Mouse (Mus musculus) MEL (cell line): ENCODE measurements at regions not wholly inside any gene's neighbourhood (a gene's known extent, or its start where the extent isn't known, plus 50 kb on each side); places are given as distances from the start of the nearest gene placed in this dataset.

Source experiments
- DNase-seq: peaks from one replicate; pipeline ENCODE4 v3.0.0; 2011; ENCODE audit warnings: low read depth, low spot score
- H3K27ac ChIP-seq: 2 replicates; pipeline ENCODE4 v1.5.1; 2012; ENCODE audit warnings: low read depth, mild to moderate bottlenecking, control low read depth, low read length, moderate library complexity; ENCODE audit not compliant: control insufficient read depth
- H3K27me3 ChIP-seq, 2 experiments: fragments of 150-350 bp in 1 of 2; sonication (generic) in 1 of 2; 2 replicates each; pipeline ENCODE4 v1.6.1; 2012; ENCODE audit warnings: low read length in 2 of 2, mild to moderate bottlenecking in 2 of 2, improper control_type of control experiment in 1 of 2, moderate library complexity in 1 of 2; ENCODE audit not compliant: insufficient read depth in 2 of 2, control insufficient read depth in 1 of 2
- H3K36me3 ChIP-seq, 2 experiments: 2 replicates each; pipeline ENCODE4 v1.6.1; 2012 to 2014; ENCODE audit warnings: low read length in 2 of 2, improper control_type of control experiment in 1 of 2, inconsistent platforms in 1 of 2, mild to moderate bottlenecking in 1 of 2; ENCODE audit not compliant: insufficient read depth in 2 of 2, control insufficient read depth in 1 of 2
- H3K4me1 ChIP-seq, 2 experiments: fragments of 150-350 bp in 1 of 2; sonication (generic) in 1 of 2; 2 replicates each; pipeline ENCODE4 v1.6.1; 2012; ENCODE audit warnings: low read length in 2 of 2, improper control_type of control experiment in 1 of 2, mild to moderate bottlenecking in 1 of 2; ENCODE audit not compliant: insufficient read depth in 2 of 2, control insufficient read depth in 1 of 2
- H3K4me3 ChIP-seq, 2 experiments: fragments of 150-350 bp in 1 of 2; sonication (generic) in 1 of 2; 2 replicates each; pipeline ENCODE4 v1.5.1; 2012; ENCODE audit warnings: low read depth in 2 of 2, low read length in 2 of 2, mild to moderate bottlenecking in 2 of 2, moderate library complexity in 2 of 2, control low read depth in 1 of 2, improper control_type of control experiment in 1 of 2; ENCODE audit not compliant: control insufficient read depth in 1 of 2, insufficient read depth in 1 of 2
- H3K79me2 ChIP-seq: 2 replicates; pipeline ENCODE4 v1.6.1; 2012; ENCODE audit warnings: mild to moderate bottlenecking, low read length, moderate library complexity; ENCODE audit not compliant: control insufficient read depth, poor library complexity, insufficient read depth
- H3K9ac ChIP-seq: 2 replicates; pipeline ENCODE4 v1.6.1; 2012; ENCODE audit warnings: low read depth, mild to moderate bottlenecking, control low read depth, low read length, moderate library complexity; ENCODE audit not compliant: control insufficient read depth, poor library complexity, severe bottlenecking
- H3K9me3 ChIP-seq: fragments of 150-350 bp; sonication (generic); replicated peaks from 2 replicates; pipeline ENCODE4 v1.6.1; 2012; ENCODE audit warnings: mild to moderate bottlenecking, low read length, improper control_type of control experiment, moderate library complexity; ENCODE audit not compliant: insufficient read depth
- BHLHE40 ChIP-seq: IDR thresholded peaks from 2 replicates; pipeline ENCODE4 v1.6.1; 2012; ENCODE audit warnings: low read depth, mild to moderate bottlenecking, inconsistent platforms, low read length, improper control_type of control experiment, borderline replicate concordance
- CHD1 ChIP-seq: IDR thresholded peaks from 2 replicates; pipeline ENCODE4 v1.6.1; 2012; ENCODE audit warnings: low read depth, mild to moderate bottlenecking, inconsistent platforms, low read length, improper control_type of control experiment
- E2F4 ChIP-seq: IDR thresholded peaks from 2 replicates; pipeline ENCODE4 v1.6.1; 2011; ENCODE audit warnings: low read depth, low read length, improper control_type of control experiment, borderline replicate concordance
- EP300 ChIP-seq, 2 experiments: IDR thresholded peaks; 2 replicates each; pipeline ENCODE4 v1.6.1; 2011; ENCODE audit warnings: improper control_type of control experiment in 2 of 2, low read length in 2 of 2, low read depth in 1 of 2, mild to moderate bottlenecking in 1 of 2
- ETS1 ChIP-seq: IDR thresholded peaks from 2 replicates; pipeline ENCODE4 v1.6.1; 2012; ENCODE audit warnings: low read depth, mild to moderate bottlenecking, inconsistent platforms, low read length, improper control_type of control experiment, moderate library complexity
- GATA1 ChIP-seq: IDR thresholded peaks from 2 replicates; pipeline ENCODE4 v1.6.1; 2011; ENCODE audit warnings: low read depth, low read length, improper control_type of control experiment
- HCFC1 ChIP-seq: IDR thresholded peaks from 2 replicates; pipeline ENCODE4 v1.6.1; 2012; ENCODE audit warnings: low read depth, mild to moderate bottlenecking, inconsistent platforms, low read length, improper control_type of control experiment, moderate library complexity
- JUND ChIP-seq: IDR thresholded peaks from 2 replicates; pipeline ENCODE4 v1.6.1; 2011; ENCODE audit warnings: low read depth, mild to moderate bottlenecking, improper control_type of control experiment, low read length
- MAFK ChIP-seq: IDR thresholded peaks from 2 replicates; pipeline ENCODE4 v1.6.1; 2011; ENCODE audit warnings: low read depth, mild to moderate bottlenecking, low read length, improper control_type of control experiment, borderline replicate concordance
- MAX ChIP-seq: IDR thresholded peaks from 2 replicates; pipeline ENCODE4 v1.6.1; 2011; ENCODE audit warnings: low read length, improper control_type of control experiment
- MAZ ChIP-seq: IDR thresholded peaks from 2 replicates; pipeline ENCODE4 v1.6.1; 2012; ENCODE audit warnings: low read depth, mild to moderate bottlenecking, inconsistent platforms, low read length, improper control_type of control experiment
- MXI1 ChIP-seq: IDR thresholded peaks from 2 replicates; pipeline ENCODE4 v1.6.1; 2011; ENCODE audit warnings: mild to moderate bottlenecking, low read depth, low read length, improper control_type of control experiment
- POLR2AphosphoS2 ChIP-seq: IDR thresholded peaks from 2 replicates; pipeline ENCODE4 v1.6.1; 2011; ENCODE audit warnings: low read length, improper control_type of control experiment
- RAD21 ChIP-seq: IDR thresholded peaks from 2 replicates; pipeline ENCODE4 v1.6.1; 2011; ENCODE audit warnings: mild to moderate bottlenecking, low read depth, low read length, improper control_type of control experiment
- RCOR1 ChIP-seq: IDR thresholded peaks from 2 replicates; pipeline ENCODE4 v1.6.1; 2012; ENCODE audit warnings: low read depth, mild to moderate bottlenecking, inconsistent platforms, low read length, improper control_type of control experiment
- SIN3A ChIP-seq: IDR thresholded peaks from 2 replicates; pipeline ENCODE4 v1.6.1; 2012; ENCODE audit warnings: low read length, improper control_type of control experiment, inconsistent platforms
- SMC3 ChIP-seq: IDR thresholded peaks from 2 replicates; pipeline ENCODE4 v1.6.1; 2011; ENCODE audit warnings: low read depth, low read length, improper control_type of control experiment
- TCF12 ChIP-seq: IDR thresholded peaks from 2 replicates; pipeline ENCODE4 v1.6.1; 2014; ENCODE audit warnings: low read depth, mild to moderate bottlenecking, inconsistent platforms, low read length, improper control_type of control experiment, moderate library complexity
- ZC3H11A ChIP-seq: IDR thresholded peaks from 2 replicates; pipeline ENCODE4 v1.6.1; 2012; ENCODE audit warnings: low read depth, mild to moderate bottlenecking, inconsistent platforms, low read length, improper control_type of control experiment
- ZMIZ1 ChIP-seq: IDR thresholded peaks from 2 replicates; pipeline ENCODE4 v1.6.1; 2012; ENCODE audit warnings: low read depth, mild to moderate bottlenecking, inconsistent platforms, low read length, improper control_type of control experiment, moderate library complexity
- ZNF384 ChIP-seq: IDR thresholded peaks from 2 replicates; pipeline ENCODE4 v1.6.1; 2012; ENCODE audit warnings: low read depth, mild to moderate bottlenecking, inconsistent platforms, low read length, improper control_type of control experiment

- no peaks in the 10 kb centered on the region for H3K27me3 ChIP-seq
- H3K79me2 ChIP-seq = no peaks in the 10 kb centered on the region
- no peak overlapping the region for H3K27ac ChIP-seq
- H3K9me3 ChIP-seq = no peaks in the 10 kb centered on the region
- H3K4me1 ChIP-seq = no peaks in the 10 kb centered on the region
- H3K36me3 ChIP-seq = no peaks in the 10 kb centered on the region
- no peak overlapping the region for H3K9ac ChIP-seq
- DNase-seq = no peak
- H3K4me3 ChIP-seq = no peak overlapping the region
- TF ChIP-seq JUND (no peak), TCF12 (no peak), POLR2AphosphoS2 (no peak), GATA1 (no peak), ETS1 (no peak), MAFK (no peak), ZMIZ1 (no peak), EP300 (IDR thresholded peaks at IDR 0.05; ENCODE audit: low read depth in 1 of 2, low read length in 2 of 2) (no peak), MAX (no peak), BHLHE40 (no peak), SMC3 (no peak), RCOR1 (no peak), HCFC1 (no peak), RAD21 (no peak)
These were observed 433.0 kb upstream of the Slc8a1 start for GRCm38 (mm10) chr17:82171216-82171615.

- Histone ChIP-seq H3K4me3 (no peak overlapping the region), H3K27ac (no peak overlapping the region), H3K9me3 (no peaks in the 10 kb centered on the region), H3K4me1 (no peaks in the 10 kb centered on the region), H3K79me2 (no peaks in the 10 kb centered on the region), H3K36me3 (no peaks in the 10 kb centered on the region), H3K27me3 (no peaks in the 10 kb centered on the region), H3K9ac (no peak overlapping the region)
- TF ChIP-seq MAZ = no peak
- no peak for TF ChIP-seq ETS1
- TF ChIP-seq MAX = no peak
- TF ChIP-seq SIN3A = no peak
- no peak for TF ChIP-seq CHD1
- TF ChIP-seq ZC3H11A = no peak
- TF ChIP-seq ZNF384 = no peak
- TF ChIP-seq MXI1 = no peak
- TF ChIP-seq E2F4 = no peak
- TF ChIP-seq BHLHE40 = no peak
- no peak for TF ChIP-seq JUND
- no peak for DNase-seq
These were observed 415.3 kb upstream of the Slc8a1 start for GRCm38 (mm10) chr17:82153446-82153845.
